Mouse (Mus musculus): ENCODE measurements around the gene Coq2. TPM values are rescaled to one million over a fixed set of nuclear protein-coding genes. Genes with fewer than 3 reads are reported as not detected.

The Coq2 gene
- total RNA-seq, 1 experiment, result 27.4 TPM

DNA sequence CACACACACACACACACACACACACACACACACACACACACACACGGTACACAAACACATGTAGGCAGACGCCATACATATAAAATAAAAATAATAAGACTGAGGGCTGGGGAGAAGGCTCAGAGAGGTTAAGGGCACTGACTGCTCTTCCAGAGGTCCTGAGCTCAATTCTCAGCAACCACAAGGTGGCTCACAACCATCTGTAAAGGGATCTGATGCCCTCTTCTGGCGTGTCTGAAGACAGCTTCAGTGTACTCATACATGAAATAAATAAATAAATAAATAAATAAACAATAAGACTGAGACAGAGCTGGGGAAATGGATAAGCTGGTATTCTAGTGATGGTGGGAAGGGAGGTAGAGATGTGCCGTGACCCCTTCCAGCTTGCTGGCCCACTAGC is 10.7 kb upstream of the Coq2 start:
- Histone ChIP-seq H3K36me3 (ENCODE audit: control insufficient read depth, insufficient read depth, low read length, poor library complexity, severe bottlenecking) (no peaks in the 10 kb centered on the region), H3K27ac (ENCODE audit: insufficient read depth, low read depth, low read length, poor library complexity, severe bottlenecking) (no peak overlapping the region), H3K4me1 (ENCODE audit: control insufficient read depth in 2 of 2, insufficient read depth in 2 of 2, low read length in 2 of 2, poor library complexity in 1 of 2) (peaks cover under 1 to 4% of the 10 kb centered on the region in 2 experiments; a peak in 2 of 4 replicates), H3K9me3 (ENCODE audit: control insufficient read depth, insufficient read depth, low read depth, low read length) (no peaks in the 10 kb centered on the region), H3K9ac (ENCODE audit: insufficient read depth, low read depth, low read length, poor library complexity, severe bottlenecking) (no peak overlapping the region), H3K4me3 (ENCODE audit: insufficient read depth in 1 of 2, low read depth in 1 of 2, low read length in 2 of 2, poor library complexity in 1 of 2, severe bottlenecking in 1 of 2) (no peak overlapping the region)
- TF ChIP-seq CHD2 (IDR thresholded peaks at IDR 0.05; ENCODE audit: low read depth, low read length) (no peak), ZNF384 (IDR thresholded peaks at IDR 0.05; ENCODE audit: low read depth, low read length) (no peak), MAFK (IDR thresholded peaks at IDR 0.05; ENCODE audit: insufficient read depth, low read depth, low read length) (no peak), HCFC1 (IDR thresholded peaks at IDR 0.05; ENCODE audit: borderline replicate concordance, insufficient read depth, low read length) (no peak), ZC3H11A (IDR thresholded peaks at IDR 0.05; ENCODE audit: borderline replicate concordance, low read depth, low read length) (no peak)
- in situ Hi-C loops (cut with MboI; ENCODE audit: low sequenced_read_pairs in 2 of 2, unreplicated experiment in 2 of 2), result no loop called here
- DNase-seq (ENCODE audit: low read depth, low spot score), result no peak

DNA sequence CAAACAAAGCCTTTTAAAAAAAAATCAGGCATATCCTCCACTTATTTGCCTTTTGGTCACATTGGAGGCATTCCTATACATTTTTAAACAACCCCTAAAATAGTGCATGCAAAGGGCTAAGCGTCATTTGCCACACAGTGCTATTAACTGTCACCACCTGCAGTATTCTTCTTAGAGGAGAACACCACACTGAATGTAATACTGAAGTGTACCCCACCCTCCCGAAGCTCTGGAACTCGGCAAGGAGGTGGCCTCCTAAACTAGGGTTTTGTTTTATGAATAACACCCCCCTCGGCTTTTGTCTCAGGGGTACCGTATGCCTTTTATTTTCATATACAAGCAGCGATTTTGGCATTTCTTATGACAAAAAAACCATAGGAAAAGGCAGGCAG is 5.6 kb upstream of the Coq2 start:
- in situ Hi-C loops (cut with MboI; ENCODE audit: low sequenced_read_pairs in 2 of 2, unreplicated experiment in 2 of 2), result no loop called here
- no peak for DNase-seq (ENCODE audit: low read depth, low spot score)
- H3K4me1 ChIP-seq (ENCODE audit: control insufficient read depth in 2 of 2, insufficient read depth in 2 of 2, low read length in 2 of 2, poor library complexity in 1 of 2), result peaks cover 2 to 6% of the 10 kb centered on the region in 2 experiments; a peak in 2 of 4 replicates
- H3K36me3 ChIP-seq (ENCODE audit: control insufficient read depth, insufficient read depth, low read length, poor library complexity, severe bottlenecking), result no peaks in the 10 kb centered on the region
- no peaks in the 10 kb centered on the region for H3K9me3 ChIP-seq (ENCODE audit: control insufficient read depth, insufficient read depth, low read depth, low read length)
- no peak overlapping the region; a peak in 1 of 4 replicates for H3K4me3 ChIP-seq (ENCODE audit: insufficient read depth in 1 of 2, low read depth in 1 of 2, low read length in 2 of 2, poor library complexity in 1 of 2, severe bottlenecking in 1 of 2)
- no peak overlapping the region for H3K27ac ChIP-seq (ENCODE audit: insufficient read depth, low read depth, low read length, poor library complexity, severe bottlenecking)
- no peak for TF ChIP-seq ZC3H11A (IDR thresholded peaks at IDR 0.05; ENCODE audit: borderline replicate concordance, low read depth, low read length)
- TF ChIP-seq HCFC1 (IDR thresholded peaks at IDR 0.05; ENCODE audit: borderline replicate concordance, insufficient read depth, low read length), result no peak
- TF ChIP-seq MAFK (IDR thresholded peaks at IDR 0.05; ENCODE audit: insufficient read depth, low read depth, low read length), result no peak
- no peak for TF ChIP-seq ZNF384 (IDR thresholded peaks at IDR 0.05; ENCODE audit: low read depth, low read length)
- TF ChIP-seq CHD2 (IDR thresholded peaks at IDR 0.05; ENCODE audit: low read depth, low read length), result no peak
- H3K9ac ChIP-seq (ENCODE audit: insufficient read depth, low read depth, low read length, poor library complexity, severe bottlenecking), result no peak overlapping the region

DNA sequence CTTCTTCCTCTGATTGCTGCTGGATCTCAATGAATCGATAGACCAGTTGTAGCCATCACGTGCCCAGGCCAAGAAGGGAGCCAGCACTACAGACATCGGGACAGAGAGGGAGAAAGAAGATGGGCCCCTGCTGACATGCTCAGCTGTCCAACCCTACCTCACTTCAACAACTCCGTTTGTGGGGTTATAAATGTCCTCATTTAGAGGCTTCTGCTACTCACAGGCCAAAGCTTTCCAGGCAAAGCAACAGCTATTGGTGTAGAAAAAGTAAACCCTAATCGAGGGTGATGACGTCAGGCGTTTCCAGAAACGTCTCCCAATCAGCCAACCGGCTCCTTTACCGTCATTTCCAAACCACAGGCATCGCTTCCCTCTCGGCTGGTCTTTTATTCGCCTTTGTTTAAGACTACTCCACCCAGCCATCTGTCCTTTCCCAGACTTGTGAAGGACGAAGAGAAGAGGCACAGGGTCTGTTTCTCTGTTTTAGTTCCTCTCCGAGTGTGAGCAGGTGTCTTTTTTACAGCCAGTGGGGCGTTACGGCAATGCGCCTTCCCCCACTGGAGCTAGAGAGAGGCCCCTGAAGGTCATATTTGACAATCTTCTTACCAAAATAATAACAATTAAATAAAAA is 5.1 kb upstream of the Coq2 start:
- H3K9me3 ChIP-seq (ENCODE audit: control insufficient read depth, insufficient read depth, low read depth, low read length), result no peaks in the 10 kb centered on the region
- no peak overlapping the region for H3K27ac ChIP-seq (ENCODE audit: insufficient read depth, low read depth, low read length, poor library complexity, severe bottlenecking)
- H3K9ac ChIP-seq (ENCODE audit: insufficient read depth, low read depth, low read length, poor library complexity, severe bottlenecking), result no peak overlapping the region
- TF ChIP-seq CHD2 (IDR thresholded peaks at IDR 0.05; ENCODE audit: low read depth, low read length) (no peak), ZNF384 (IDR thresholded peaks at IDR 0.05; ENCODE audit: low read depth, low read length) (no peak), HCFC1 (IDR thresholded peaks at IDR 0.05; ENCODE audit: borderline replicate concordance, insufficient read depth, low read length) (no peak)
- H3K36me3 ChIP-seq (ENCODE audit: control insufficient read depth, insufficient read depth, low read length, poor library complexity, severe bottlenecking), result no peaks in the 10 kb centered on the region
- peak overlapping the region in 1 of 2 experiments; percentile 15; a peak in 2 of 4 replicates for H3K4me3 ChIP-seq (ENCODE audit: insufficient read depth in 1 of 2, low read depth in 1 of 2, low read length in 2 of 2, poor library complexity in 1 of 2, severe bottlenecking in 1 of 2)
- peaks cover 2 to 6% of the 10 kb centered on the region in 2 experiments; a peak in 2 of 4 replicates for H3K4me1 ChIP-seq (ENCODE audit: control insufficient read depth in 2 of 2, insufficient read depth in 2 of 2, low read length in 2 of 2, poor library complexity in 1 of 2)
- peak; percentile 80 for DNase-seq (ENCODE audit: low read depth, low spot score)
- in situ Hi-C loops (cut with MboI; ENCODE audit: low sequenced_read_pairs in 2 of 2, unreplicated experiment in 2 of 2), result no loop called here

DNA sequence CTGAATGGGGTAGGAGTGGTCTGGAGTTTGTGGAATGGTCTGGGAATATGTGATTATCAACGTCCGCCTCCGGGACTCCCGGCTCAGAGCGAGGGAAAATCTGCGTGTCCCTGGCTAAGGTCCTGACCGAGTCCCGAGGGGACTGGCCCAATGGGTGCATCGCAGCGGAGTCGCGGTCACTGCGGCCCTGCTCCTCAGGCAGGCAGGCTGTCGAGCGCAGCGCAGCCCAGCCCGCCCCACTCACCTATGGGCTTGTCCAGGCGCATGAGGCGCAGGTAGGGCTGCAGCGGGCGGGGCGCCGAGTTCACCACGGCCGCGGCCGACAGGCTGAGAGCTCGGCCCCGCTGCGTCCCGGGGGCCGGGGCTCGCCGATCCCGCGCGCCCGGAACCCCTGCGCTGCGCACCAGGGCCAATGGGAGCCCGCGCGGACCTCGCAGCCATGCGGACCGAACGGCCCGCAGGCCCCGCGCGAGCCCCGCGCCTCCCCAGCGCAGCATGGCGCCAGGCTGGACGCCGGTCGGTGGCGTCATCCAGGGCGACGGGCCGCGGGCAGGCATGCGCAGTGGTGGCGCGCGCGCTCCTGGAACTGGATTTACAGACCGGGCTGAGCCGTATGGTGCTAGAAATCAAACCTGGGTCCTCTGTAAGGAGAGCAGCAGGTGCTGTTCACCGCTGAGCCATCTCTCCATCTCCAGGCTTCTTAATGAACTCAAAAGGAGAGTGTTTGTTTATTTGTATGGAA is 1.0 kb downstream of the Coq2 start:
- H3K36me3 ChIP-seq (ENCODE audit: control insufficient read depth, insufficient read depth, low read length, poor library complexity, severe bottlenecking), result peaks cover 4% of the 10 kb centered on the region; the same call in 1 of the 2 replicates
- H3K4me1 ChIP-seq (ENCODE audit: control insufficient read depth in 2 of 2, insufficient read depth in 2 of 2, low read length in 2 of 2, poor library complexity in 1 of 2), result peaks cover 0 to 3% of the 10 kb centered on the region in 2 experiments; a peak in 1 of 4 replicates
- in situ Hi-C loops (cut with MboI; ENCODE audit: low sequenced_read_pairs in 2 of 2, unreplicated experiment in 2 of 2), result no loop called here
- TF ChIP-seq ZC3H11A (IDR thresholded peaks at IDR 0.05; ENCODE audit: borderline replicate concordance, low read depth, low read length), result no peak
- TF ChIP-seq CHD2 (IDR thresholded peaks at IDR 0.05; ENCODE audit: low read depth, low read length), result no peak
- TF ChIP-seq HCFC1 (IDR thresholded peaks at IDR 0.05; ENCODE audit: borderline replicate concordance, insufficient read depth, low read length), result peak; percentile 74; the same call in 1 of the 2 replicates
- H3K4me3 ChIP-seq (ENCODE audit: insufficient read depth in 1 of 2, low read depth in 1 of 2, low read length in 2 of 2, poor library complexity in 1 of 2, severe bottlenecking in 1 of 2), result peak overlapping the region; percentile 76 to 77
- DNase-seq (ENCODE audit: low read depth, low spot score), result peak; percentile 69
- H3K27ac ChIP-seq (ENCODE audit: insufficient read depth, low read depth, low read length, poor library complexity, severe bottlenecking), result peak overlapping the region; percentile 41; the same call in 1 of the 2 replicates
- no peaks in the 10 kb centered on the region for H3K9me3 ChIP-seq (ENCODE audit: control insufficient read depth, insufficient read depth, low read depth, low read length)
- H3K9ac ChIP-seq (ENCODE audit: insufficient read depth, low read depth, low read length, poor library complexity, severe bottlenecking), result peak overlapping the region; percentile 86
